20 mouse cellular contexts compared by ENCODE assay signal in the genomic region with DNA sequence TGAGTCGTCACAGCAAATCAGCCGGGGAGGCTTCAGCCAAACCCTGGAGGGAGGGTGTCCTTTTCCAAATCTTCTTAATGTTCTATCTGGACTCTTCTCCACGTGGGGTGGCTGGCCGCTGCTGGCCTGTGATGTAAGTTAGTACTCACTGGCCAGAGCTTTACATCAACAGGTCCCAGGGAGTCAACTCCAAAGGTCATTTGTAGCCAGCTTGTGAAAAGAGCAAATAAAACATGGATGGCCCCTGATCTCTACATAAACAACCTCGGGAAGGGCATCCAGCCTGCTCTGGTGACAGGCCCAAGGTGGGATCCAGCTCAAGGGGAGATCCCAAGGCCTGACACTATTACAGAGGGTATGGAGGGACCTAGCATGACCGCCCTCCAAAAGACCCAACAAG. TPM values are rescaled to one million over a fixed set of nuclear protein-coding genes. Genes with fewer than 3 reads are reported as not detected.
"Had no signal": no experiment of that assay in that cellular context is flagged by ENCODE, and none has a peak within 500 bp of the region (broad histone marks: within the 10 kb centered on the region; RNA-seq: fewer than 3 reads in every experiment).

No protein-coding gene starts in this region.

- H3K36me3 ChIP-seq: intestine, embryonic 15.5 days; limb, embryonic 13.5 days; midbrain, embryonic 13.5 days; neural tube, embryonic 15.5 days; stomach, embryonic 15.5 days had no signal

- H3K27ac ChIP-seq: intestine, embryonic 15.5 days; layer of hippocampus, adult 2 months; limb, embryonic 13.5 days; midbrain, embryonic 13.5 days; neural tube, embryonic 15.5 days; stomach, embryonic 15.5 days had no signal

- DNase-seq: kidney, adult 18-20 months; kidney, postnatal 10 days; kidney, postnatal 4 days; lung, adult 2 months; lung, postnatal 36 days; right cerebral cortex, adult 18-20 months; thymus, postnatal 36 days had no signal

- H3K4me1 ChIP-seq: intestine, embryonic 15.5 days; limb, embryonic 13.5 days; midbrain, embryonic 13.5 days; neural tube, embryonic 15.5 days; stomach, embryonic 15.5 days had no signal

- H3K9me3 ChIP-seq: intestine, embryonic 15.5 days; midbrain, embryonic 13.5 days; neural tube, embryonic 15.5 days; stomach, embryonic 15.5 days had no signal

- H3K9ac ChIP-seq: intestine, embryonic 15.5 days; limb, embryonic 13.5 days; midbrain, embryonic 13.5 days; neural tube, embryonic 15.5 days; stomach, embryonic 15.5 days had no signal

- H3K4me2 ChIP-seq: intestine, embryonic 15.5 days; limb, embryonic 13.5 days; midbrain, embryonic 13.5 days; neural tube, embryonic 15.5 days; stomach, embryonic 15.5 days had no signal

- ATAC-seq: intestine, embryonic 15.5 days; lung, postnatal 0 days; midbrain, embryonic 13.5 days had no signal

- H3K27me3 ChIP-seq: intestine, embryonic 15.5 days; limb, embryonic 13.5 days; midbrain, embryonic 13.5 days; neural tube, embryonic 15.5 days; stomach, embryonic 15.5 days had no signal

- H3K4me3 ChIP-seq: intestine, embryonic 15.5 days; layer of hippocampus, adult 2 months; limb, embryonic 13.5 days; midbrain, embryonic 13.5 days; neural tube, embryonic 15.5 days; stomach, embryonic 15.5 days had no signal

RNA-seq across cellular contexts. Expression of a gene that starts 19.8 kb away (rescaled TPM):
- total RNA-seq: megakaryocyte progenitor cell, adult 5-6 weeks had no signal
- polyA plus RNA-seq: spleen, adult 2 months had no signal

RNA-seq across cellular contexts. Expression of a gene that starts 37.7 kb away (rescaled TPM):
- total RNA-seq: layer of hippocampus, adult 2 months; left cerebral cortex, postnatal 36 days; megakaryocyte progenitor cell, adult 5-6 weeks; midbrain, postnatal 0 days had no signal
- polyA plus RNA-seq: kidney, embryonic 14.5 days; limb, embryonic 13.5 days; lung, postnatal 0 days; midbrain, embryonic 13.5 days; midbrain, postnatal 0 days; neural tube, embryonic 11.5 days; neural tube, embryonic 15.5 days; spleen, adult 2 months; stomach, embryonic 15.5 days had no signal
